Mouse (Mus musculus) CD4-positive, CD25-positive, alpha-beta regulatory T cell (primary cell): ENCODE results near the gene Flg. TPM values are rescaled to one million over a fixed set of nuclear protein-coding genes. Genes with fewer than 3 reads are reported as not detected.

ENCODE experiments used
- polyA plus RNA-seq: library from polyadenylated mRNA; unstranded; fragments of 100-300 nt; shearing (Covaris generic); gene quantifications from one replicate; pipeline ENCODE4 v1.2.1, GENCODE M21; 2017

Flg gene
- not detected for polyA plus RNA-seq

GRCm38 (mm10) chr3:93273223-93273622 is at the start of gene Flg:
TSS of gene Flg (plus strand) at chr3:93273523.

GRCm38 (mm10) chr3:93319449-93319848 is 46.1 kb downstream of the Flg start, which contains the start of gene Hrnr:
TSS of gene Hrnr (plus strand) at chr3:93319749.

Other genes starting within 250 kb of the Flg start
- 0.28 TPM for gene Gm4858, start 204.7 kb upstream of the Flg start, polyA plus RNA-seq
- gene Crnn, start 128.7 kb upstream of the Flg start, polyA plus RNA-seq, result not detected
- not detected for gene Flg2, start 76.2 kb upstream of the Flg start, polyA plus RNA-seq
- gene Hrnr, start 46.2 kb downstream of the Flg start, polyA plus RNA-seq, result not detected
- 0.06 TPM for gene Rptn, start 120.2 kb downstream of the Flg start, polyA plus RNA-seq
- 0.02 TPM for gene Tchh, start 168.8 kb downstream of the Flg start, polyA plus RNA-seq
- not detected for gene Tchhl1, start 195.2 kb downstream of the Flg start, polyA plus RNA-seq
- 396 TPM for gene S100a11, start 247.0 kb downstream of the Flg start, polyA plus RNA-seq